Mouse (Mus musculus) A20 (cell line): ENCODE measurements at regions not wholly inside any gene's neighbourhood (a gene's known extent, or its start where the extent isn't known, plus 50 kb on each side); places are given as distances from the start of the nearest gene placed in this dataset.

Source experiments
- DNase-seq: peaks from one replicate; pipeline ENCODE4 v3.0.0-alpha.2; 2011; ENCODE audit warnings: low read depth, low spot score

GRCm38 (mm10) chr5:51923417-51923816 lies 266.9 kb downstream of the Dhx15 start:
- DNase-seq = no peak

- no peak for DNase-seq
These were observed 267.3 kb downstream of the Dhx15 start for GRCm38 (mm10) chr5:51922973-51923372.

- no peak for DNase-seq
These were observed 267.8 kb downstream of the Dhx15 start for GRCm38 (mm10) chr5:51922494-51922893.

GRCm38 (mm10) chr5:51917812-51918448 lies 272.4 kb downstream of the Dhx15 start:
- DNase-seq = no peak

- no peak for DNase-seq
These were observed 275.6 kb downstream of the Dhx15 start for GRCm38 (mm10) chr5:51914731-51915130.

- no peak for DNase-seq
These were observed 281.5 kb downstream of the Dhx15 start for GRCm38 (mm10) chr5:51908861-51909260.

- DNase-seq = no peak
These were observed 283.8 kb downstream of the Dhx15 start for GRCm38 (mm10) chr5:51906315-51907109.

GRCm38 (mm10) chr5:51894159-51894558 lies 296.2 kb downstream of the Dhx15 start:
- no peak for DNase-seq

- no peak for DNase-seq
These were observed 299.0 kb downstream of the Dhx15 start for GRCm38 (mm10) chr5:51891341-51891740.

- DNase-seq = no peak
These were observed 301.9 kb downstream of the Dhx15 start for GRCm38 (mm10) chr5:51888404-51888803.

GRCm38 (mm10) chr5:51882594-51882993 lies 307.7 kb downstream of the Dhx15 start:
- DNase-seq = no peak

- DNase-seq = no peak
These were observed 308.1 kb downstream of the Dhx15 start for GRCm38 (mm10) chr5:51882173-51882572.

GRCm38 (mm10) chr5:51876846-51877245 lies 309.3 kb upstream of the Ppargc1a start:
- no peak for DNase-seq

- DNase-seq = no peak
These were observed 306.0 kb upstream of the Ppargc1a start for GRCm38 (mm10) chr5:51873571-51873970.

- no peak for DNase-seq
These were observed 304.2 kb upstream of the Ppargc1a start for GRCm38 (mm10) chr5:51871735-51872134.

- no peak for DNase-seq
These were observed 300.7 kb upstream of the Ppargc1a start for GRCm38 (mm10) chr5:51868223-51868713.

GRCm38 (mm10) chr5:51866002-51866401 lies 298.5 kb upstream of the Ppargc1a start:
- no peak for DNase-seq

GRCm38 (mm10) chr5:51860496-51860895 lies 293.0 kb upstream of the Ppargc1a start:
- no peak for DNase-seq

- DNase-seq = no peak
These were observed 286.1 kb upstream of the Ppargc1a start for GRCm38 (mm10) chr5:51853456-51854124.

GRCm38 (mm10) chr5:51850091-51850490 lies 282.6 kb upstream of the Ppargc1a start:
- no peak for DNase-seq

- no peak for DNase-seq
These were observed 281.7 kb upstream of the Ppargc1a start for GRCm38 (mm10) chr5:51849236-51849635.

GRCm38 (mm10) chr5:51842189-51842588 lies 274.7 kb upstream of the Ppargc1a start:
- no peak for DNase-seq
